34 mouse cellular contexts compared by ENCODE assay signal in genomic region chr2:38543158-38543557, GRCm38 (mm10).
"Had no signal": no experiment of that assay in that cellular context is flagged by ENCODE, and none has a peak within 500 bp of the region (broad histone marks: within the 10 kb centered on the region; RNA-seq: fewer than 3 reads in every experiment).

No protein-coding gene starts in this region.

- H3K27ac ChIP-seq: heart, embryonic 13.5 days; heart, embryonic 15.5 days; hindbrain, embryonic 12.5 days; hindbrain, embryonic 13.5 days; hindbrain, embryonic 14.5 days; hindbrain, embryonic 15.5 days; hindbrain, postnatal 0 days; intestine, embryonic 15.5 days; kidney, postnatal 0 days; layer of hippocampus, adult 2 months; left cerebral cortex, adult 2 months had no signal

- H3K36me3 ChIP-seq: heart, embryonic 12.5 days; heart, embryonic 13.5 days; heart, embryonic 15.5 days; hindbrain, embryonic 10.5 days; hindbrain, embryonic 12.5 days; hindbrain, embryonic 13.5 days; hindbrain, embryonic 15.5 days; intestine, embryonic 15.5 days had no signal

- H3K9me3 ChIP-seq: heart, embryonic 12.5 days; heart, embryonic 13.5 days; heart, embryonic 15.5 days; hindbrain, embryonic 10.5 days; hindbrain, embryonic 12.5 days; hindbrain, embryonic 13.5 days; hindbrain, embryonic 15.5 days; intestine, embryonic 15.5 days had no signal

- H3K4me2 ChIP-seq: heart, embryonic 11.5 days; heart, embryonic 12.5 days; heart, embryonic 13.5 days; heart, embryonic 15.5 days; hindbrain, embryonic 12.5 days; hindbrain, embryonic 13.5 days; hindbrain, embryonic 14.5 days; hindbrain, embryonic 15.5 days; intestine, embryonic 15.5 days had no signal

- H3K4me3 ChIP-seq: heart, embryonic 12.5 days; heart, embryonic 13.5 days; heart, embryonic 15.5 days; hindbrain, embryonic 10.5 days; hindbrain, embryonic 12.5 days; hindbrain, embryonic 13.5 days; hindbrain, embryonic 15.5 days; intestine, embryonic 15.5 days; layer of hippocampus, adult 2 months; left cerebral cortex, adult 2 months had no signal

- H3K9ac ChIP-seq: heart, embryonic 12.5 days; heart, embryonic 13.5 days; heart, embryonic 15.5 days; hindbrain, embryonic 12.5 days; hindbrain, embryonic 13.5 days; hindbrain, embryonic 14.5 days; hindbrain, embryonic 15.5 days; intestine, embryonic 15.5 days had no signal

- ATAC-seq: hindbrain, embryonic 16.5 days; hindbrain, postnatal 0 days; inflammation-experienced regulatory T-cells, adult 6 months; intestine, embryonic 15.5 days; intestine, embryonic 16.5 days; intestine, postnatal 0 days had no signal

- DNase-seq: heart, postnatal 10 days; heart, postnatal 14 days; heart, postnatal 36 days; heart, postnatal 4 days; kidney, adult 11 months; kidney, adult 18-20 months; kidney, adult 2 months; kidney, adult 8-10 months; kidney, adult 9 months; kidney, postnatal 10 days; kidney, postnatal 14 days; kidney, postnatal 25 days; kidney, postnatal 36 days; kidney, postnatal 4 days; layer of hippocampus, adult 9-11 months; layer of hippocampus, postnatal 36 days had no signal

- H3K27me3 ChIP-seq: heart, embryonic 12.5 days; heart, embryonic 13.5 days; heart, embryonic 15.5 days; hindbrain, embryonic 12.5 days; hindbrain, embryonic 15.5 days; intestine, embryonic 15.5 days had no signal
